Mouse (Mus musculus): ENCODE measurements at regions not wholly inside any gene's neighbourhood (a gene's known extent, or its start where the extent isn't known, plus 50 kb on each side); places are given as distances from the start of the nearest gene placed in this dataset.

DNA sequence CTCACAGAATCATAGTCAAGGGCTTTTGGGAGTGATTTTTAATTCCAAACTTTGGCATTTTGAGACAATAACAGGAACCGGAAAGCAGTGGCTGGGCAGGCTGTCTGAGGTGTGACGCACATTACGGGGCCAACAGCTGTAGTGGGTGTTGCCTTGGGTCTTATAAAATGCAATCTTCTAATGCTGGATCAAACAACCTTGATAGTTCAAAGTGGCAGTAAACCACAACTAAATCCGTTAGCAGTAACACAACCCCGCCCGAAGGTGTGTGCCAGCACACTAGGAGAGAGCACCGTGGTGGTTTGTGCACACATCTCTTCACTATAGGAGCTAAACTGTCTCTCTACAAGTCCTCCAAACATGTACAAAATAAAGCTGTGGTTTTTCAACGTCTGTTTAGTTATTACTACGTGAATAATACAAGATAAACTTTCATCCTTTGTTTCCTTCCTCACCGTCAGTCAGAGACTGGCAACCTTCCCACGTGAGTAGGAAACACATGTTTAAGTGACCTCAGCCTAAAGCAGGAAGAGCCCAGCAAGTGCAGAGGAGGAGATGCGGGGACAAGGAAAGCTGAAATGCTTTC is 72.0 kb upstream of the Dph5 start:
- DNase-seq (ENCODE audit: low spot score): peak; percentile 83

DNA sequence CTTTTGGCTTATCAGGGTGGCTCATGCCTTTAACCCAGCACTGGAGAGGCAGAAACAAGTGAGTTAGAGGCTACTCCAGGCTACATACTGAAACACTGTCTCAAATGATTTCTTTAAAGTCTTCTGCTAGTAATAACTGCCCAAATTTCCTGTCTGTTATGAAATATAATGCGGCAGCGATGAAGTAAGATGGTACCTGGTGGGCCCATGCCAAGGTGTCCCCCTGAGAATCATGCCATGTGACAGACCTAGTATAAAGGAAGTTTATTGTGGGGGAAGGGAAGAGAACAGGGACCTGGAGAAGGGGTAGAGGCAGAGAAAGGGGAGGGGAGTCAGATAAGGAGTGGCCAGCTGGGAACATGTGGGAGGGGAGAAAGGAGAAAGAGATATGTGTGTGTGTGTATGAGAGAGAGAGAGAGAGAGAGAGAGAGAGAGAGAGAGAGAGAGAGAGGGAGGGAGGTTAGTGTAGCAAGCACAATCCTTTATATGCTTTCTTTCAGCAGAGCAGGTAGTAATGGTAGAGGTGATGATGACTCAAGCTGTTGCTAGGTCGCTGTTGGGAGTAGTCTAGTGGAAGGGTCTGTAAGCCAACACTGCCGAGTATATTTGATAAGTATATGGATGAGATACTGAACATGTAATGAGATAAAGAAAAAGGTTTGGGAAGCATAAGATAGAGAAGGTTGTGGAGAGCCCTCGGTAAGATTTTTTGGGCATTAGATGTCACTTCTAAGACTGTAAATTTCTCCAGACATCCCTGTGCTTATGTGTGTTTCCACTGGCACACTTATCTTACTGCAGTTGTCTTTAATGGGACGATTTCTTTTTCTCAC is 71.1 kb upstream of the Dph5 start:
- no peak for DNase-seq (ENCODE audit: low spot score)

- no peak for DNase-seq (ENCODE audit: low spot score)
Measured at GRCm38 (mm10) chr3:115817771-115818170, 69.9 kb upstream of the Dph5 start.

- peak; percentile 37 for DNase-seq (ENCODE audit: low spot score)
Measured at GRCm38 (mm10) chr3:115818734-115819133, 68.9 kb upstream of the Dph5 start.

DNA sequence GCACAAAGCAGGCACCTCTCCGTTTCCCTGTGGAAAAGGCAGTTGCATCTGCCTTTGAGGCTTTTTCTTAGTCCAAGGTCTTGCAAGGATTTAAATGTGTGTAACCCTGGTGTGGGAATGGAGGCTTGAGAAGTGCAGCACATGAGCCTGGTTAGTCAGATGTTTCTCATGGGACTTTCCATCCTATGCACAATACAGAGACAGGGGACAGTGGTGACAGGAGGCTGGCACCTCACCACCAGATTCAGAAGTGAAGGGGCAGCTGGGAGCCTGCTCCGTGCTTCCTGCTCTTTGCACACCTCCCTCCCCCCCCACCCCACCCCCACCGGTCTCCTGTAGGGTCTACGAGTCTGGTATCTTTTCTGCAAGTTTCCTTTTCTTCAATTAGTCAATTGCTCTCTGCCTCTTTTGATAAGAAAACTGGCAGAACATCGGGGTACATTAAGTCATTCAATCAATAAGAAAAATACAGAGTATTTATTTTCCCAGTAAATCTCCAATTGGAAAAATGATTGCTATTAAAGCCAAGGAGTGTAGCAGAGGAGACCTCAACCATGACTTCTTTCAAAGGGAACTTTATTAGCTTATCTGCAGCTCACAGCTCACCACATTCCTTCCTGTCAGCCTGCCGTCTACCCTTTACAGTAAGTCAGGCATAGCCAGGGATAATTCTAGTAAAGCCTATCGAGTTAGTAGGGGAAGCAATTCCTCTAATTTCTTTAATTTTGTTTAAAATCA is 68.1 kb upstream of the Dph5 start:
- peak; percentile 29 for DNase-seq (ENCODE audit: low spot score)

DNA sequence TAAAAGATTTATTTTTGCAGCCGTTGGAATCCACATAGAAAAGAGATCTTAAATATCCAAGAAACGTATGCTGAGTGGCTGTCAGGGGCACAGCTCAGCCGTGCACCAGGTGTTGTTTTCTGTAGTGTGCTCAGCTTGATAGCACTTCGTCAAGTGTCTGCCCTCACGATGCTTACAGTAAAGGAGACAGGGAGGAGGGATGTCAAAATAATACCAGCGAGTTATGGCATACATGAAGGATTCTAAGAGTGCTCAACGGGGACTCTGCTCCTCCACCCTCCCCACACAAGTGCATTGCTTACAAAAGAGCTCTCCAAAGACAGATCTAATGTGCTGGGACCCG is 67.5 kb upstream of the Dph5 start:
- peak; percentile 46 for DNase-seq (ENCODE audit: low spot score)

GRCm38 (mm10) chr3:115821627-115822026 is 66.0 kb upstream of the Dph5 start:
- DNase-seq (ENCODE audit: low spot score): no peak

DNA sequence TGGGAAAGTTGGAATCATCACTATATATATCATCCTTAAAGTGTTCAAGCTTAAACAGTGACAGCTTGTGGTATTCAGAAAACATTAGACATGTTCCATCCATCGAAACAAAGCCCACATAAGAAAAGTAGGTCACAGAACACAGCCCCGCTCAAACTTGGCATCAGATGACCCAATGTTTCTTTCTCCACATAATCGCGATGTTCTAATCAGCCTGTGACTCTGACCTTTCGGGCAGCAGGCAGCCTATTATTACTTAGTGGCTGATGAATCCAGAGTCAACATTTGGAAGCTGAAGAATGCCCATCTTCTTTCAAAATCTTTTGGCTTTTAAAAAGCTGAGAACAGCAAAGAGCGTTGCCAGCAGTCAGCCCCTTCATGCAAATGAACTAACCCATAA is 65.1 kb upstream of the Dph5 start:
- no peak for DNase-seq (ENCODE audit: low spot score)

GRCm38 (mm10) chr3:115823741-115824140 is 63.9 kb upstream of the Dph5 start:
- no peak for DNase-seq (ENCODE audit: low spot score)

- no peak for DNase-seq (ENCODE audit: low spot score)
Measured at GRCm38 (mm10) chr3:115824792-115825191, 62.8 kb upstream of the Dph5 start.

- no peak for DNase-seq (ENCODE audit: low spot score)
Measured at GRCm38 (mm10) chr3:115835381-115835780, 52.3 kb upstream of the Dph5 start.

GRCm38 (mm10) chr3:115837617-115838216 is 49.9 kb upstream of the Dph5 start:
- DNase-seq (ENCODE audit: low spot score): no peak
